Mouse (Mus musculus) erythroblast, embryonic 14.5 days (primary cell): ENCODE measurements around the gene Gtf2h1.

ENCODE experiments used
- GATA1 ChIP-seq: IDR thresholded peaks from 2 replicates; pipeline ENCODE4 v1.6.1; 2012; ENCODE audit warnings: low read length, inconsistent platforms, mixed read lengths
- TAL1 ChIP-seq: IDR thresholded peaks from 3 replicates; pipeline ENCODE4 v1.6.1; 2012; ENCODE audit warnings: low read length, inconsistent platforms, mixed read lengths

- TF ChIP-seq TAL1 = no peak
- no peak for TF ChIP-seq GATA1
These were observed 2.0 kb upstream of the Gtf2h1 start for GRCm38 (mm10) chr7:46793871-46794270.
